Mouse (Mus musculus) intestine, embryonic 14.5 days (tissue): Measurements from ENCODE around the gene Pdss1. TPM values are rescaled to one million over a fixed set of nuclear protein-coding genes. Genes with fewer than 3 reads are reported as not detected.
"Not testable (repeated sequence)": the region's sequence is repeated elsewhere in the genome, so short reads cannot be mapped to it uniquely, and the experiment has no call there.

ENCODE experiments used
- ATAC-seq: fragments of 200-750 bp; cut with Nextera tagmentation; replicated peaks from 2 replicates; pipeline ENCODE4 v1.8.0; 2017; ENCODE audit warnings: low read depth, moderate number of reproducible peaks, moderate TSS enrichment, moderate library complexity; ENCODE audit not compliant: low FRiP score, low TSS enrichment
- DNase-seq: peaks from one replicate; pipeline ENCODE4 v3.0.0-alpha.2; 2018; ENCODE audit warnings: low spot score
- H3K27ac ChIP-seq: fragments of 300-500 bp; sonication (generic); 2 replicates; pipeline ENCODE4 v1.5.1; 2014; ENCODE audit warnings: low read depth, mild to moderate bottlenecking, control low read depth
- H3K27me3 ChIP-seq: fragments of 300-500 bp; sonication (generic); replicated peaks from 2 replicates; pipeline ENCODE4 v1.6.1; 2014; ENCODE audit warnings: low read length, control low read depth; ENCODE audit not compliant: control insufficient read depth, insufficient read depth
- H3K36me3 ChIP-seq: fragments of 300-500 bp; sonication (generic); 2 replicates; pipeline ENCODE4 v1.6.1; 2014; ENCODE audit warnings: low read length, control low read depth; ENCODE audit not compliant: control insufficient read depth, insufficient read depth
- H3K4me1 ChIP-seq: fragments of 300-500 bp; sonication (generic); replicated peaks from 2 replicates; pipeline ENCODE4 v1.6.1; 2014; ENCODE audit warnings: low read length, control low read depth, mixed read lengths; ENCODE audit not compliant: control insufficient read depth, insufficient read depth
- H3K4me2 ChIP-seq: fragments of 300-500 bp; sonication (generic); 2 replicates; pipeline ENCODE4 v1.6.1; 2014; ENCODE audit warnings: low read length
- H3K4me3 ChIP-seq: fragments of 300-500 bp; sonication (generic); 2 replicates; pipeline ENCODE4 v1.5.1; 2014; ENCODE audit warnings: low read depth, low read length, control low read depth, mixed read lengths
- H3K9ac ChIP-seq: fragments of 300-500 bp; sonication (generic); 2 replicates; pipeline ENCODE4 v1.6.1; 2014; ENCODE audit warnings: mild to moderate bottlenecking, low read length
- H3K9me3 ChIP-seq: fragments of 300-500 bp; sonication (generic); 2 replicates; pipeline ENCODE4 v1.6.1; 2016; ENCODE audit warnings: low read length, control low read depth; ENCODE audit not compliant: control insufficient read depth
- whole genome bisulfite sequencing: fragments of 180-500 bp; shearing (Covaris S2); extraction: QIAGEN DNeasy Blood & Tissue Kit; methylation state at CpG from one replicate; pipeline ENCODE4 v1.1.7; 2014; 5-methylcytosine and 5-hydroxymethylcytosine counted together
- polyA plus RNA-seq: library from polyadenylated mRNA; unstranded; fragments of >200 nt; fragmentation: Nextera tagmentation; extraction: Ambion mirVana; gene quantifications from 2 replicates; pipeline ENCODE4 v1.2.1, GENCODE M21; 2014

Gene Pdss1
- polyA plus RNA-seq, 1 experiment from 2014 or later, result 29.6 TPM

GRCm38 (mm10) chr2:22874628-22875027 is 20.7 kb upstream of the Pdss1 start:
- Histone ChIP-seq H3K4me3 (no peak overlapping the region), H3K9ac (no peak overlapping the region), H3K4me1 (no peaks in the 10 kb centered on the region), H3K9me3 (no peaks in the 10 kb centered on the region), H3K27ac (no peak overlapping the region), H3K36me3 (no peaks in the 10 kb centered on the region), H3K4me2 (no peak overlapping the region), H3K27me3 (no peaks in the 10 kb centered on the region)
- WGBS, result 46% methylated on average over 10 of the region's 10 CpGs
- DNase-seq (no peak), ATAC-seq (no peak)

GRCm38 (mm10) chr2:22876614-22877013 is 18.7 kb upstream of the Pdss1 start:
- no peaks in the 10 kb centered on the region for H3K27me3 ChIP-seq
- DNase-seq, result no peak
- H3K9me3 ChIP-seq, result no peaks in the 10 kb centered on the region
- H3K4me3 ChIP-seq, result no peak overlapping the region
- H3K27ac ChIP-seq, result no peak overlapping the region
- H3K4me2 ChIP-seq, result no peak overlapping the region
- no peaks in the 10 kb centered on the region for H3K4me1 ChIP-seq
- WGBS, result 74% methylated on average over 3 of the region's 3 CpGs
- no peak overlapping the region for H3K9ac ChIP-seq
- peak; percentile 76; the same call in 1 of the 2 replicates for ATAC-seq
- no peaks in the 10 kb centered on the region for H3K36me3 ChIP-seq

- no peak overlapping the region for H3K27ac ChIP-seq
- no peaks in the 10 kb centered on the region for H3K9me3 ChIP-seq
- H3K9ac ChIP-seq, result no peak overlapping the region
- no peak overlapping the region for H3K4me3 ChIP-seq
- H3K27me3 ChIP-seq, result no peaks in the 10 kb centered on the region
- DNase-seq (no peak), ATAC-seq (no peak)
- H3K4me2 ChIP-seq, result no peak overlapping the region
- H3K36me3 ChIP-seq, result no peaks in the 10 kb centered on the region
- no peaks in the 10 kb centered on the region for H3K4me1 ChIP-seq
- whole genome bisulfite sequencing, result 19% methylated on average over 1 of the region's 1 CpGs
These were observed 16.5 kb upstream of the Pdss1 start for GRCm38 (mm10) chr2:22878781-22879180.

- not testable (repeated sequence) for DNase-seq, H3K9ac ChIP-seq, H3K36me3 ChIP-seq, ATAC-seq, H3K9me3 ChIP-seq, H3K27ac ChIP-seq, H3K4me3 ChIP-seq, H3K27me3 ChIP-seq, H3K4me2 ChIP-seq, H3K4me1 ChIP-seq
- 83% methylated on average over 3 of the region's 3 CpGs for WGBS
These were observed 14.6 kb upstream of the Pdss1 start for GRCm38 (mm10) chr2:22880726-22881125.

- 27% methylated on average over 9 of the region's 9 CpGs for WGBS
- no peaks in the 10 kb centered on the region for H3K36me3 ChIP-seq
- H3K27ac ChIP-seq, result peak overlapping the region; percentile 70
- no peaks in the 10 kb centered on the region for H3K9me3 ChIP-seq
- ATAC-seq, result peak; percentile 30; the same call in 1 of the 2 replicates
- H3K27me3 ChIP-seq, result no peaks in the 10 kb centered on the region
- peak overlapping the region; percentile 64 for H3K9ac ChIP-seq
- H3K4me3 ChIP-seq, result peak overlapping the region; percentile 94
- DNase-seq, result peak; percentile 59
- no peaks in the 10 kb centered on the region for H3K4me1 ChIP-seq
- peak overlapping the region; percentile 75 for H3K4me2 ChIP-seq
These were observed 415 bp upstream of the Pdss1 start for GRCm38 (mm10) chr2:22894932-22895281.

GRCm38 (mm10) chr2:22903947-22904346 is 8.6 kb downstream of the Pdss1 start:
- Histone ChIP-seq H3K36me3 (peaks cover 50% of the 10 kb centered on the region), H3K27me3 (no peaks in the 10 kb centered on the region), H3K4me3 (no peak overlapping the region), H3K9ac (no peak overlapping the region), H3K27ac (no peak overlapping the region), H3K4me2 (no peak overlapping the region), H3K4me1 (no peaks in the 10 kb centered on the region), H3K9me3 (no peaks in the 10 kb centered on the region)
- ATAC-seq, result no peak
- no peak for DNase-seq
- WGBS, result 95% methylated on average over 3 of the region's 3 CpGs

- no peak overlapping the region for H3K4me3 ChIP-seq
- H3K9me3 ChIP-seq, result no peaks in the 10 kb centered on the region
- no peaks in the 10 kb centered on the region for H3K4me1 ChIP-seq
- WGBS, result 81% methylated on average over 3 of the region's 3 CpGs
- no peak overlapping the region for H3K4me2 ChIP-seq
- H3K27me3 ChIP-seq, result no peaks in the 10 kb centered on the region
- peaks cover 46% of the 10 kb centered on the region for H3K36me3 ChIP-seq
- no peak for ATAC-seq
- no peak overlapping the region for H3K27ac ChIP-seq
- no peak overlapping the region for H3K9ac ChIP-seq
- DNase-seq, result no peak
These were observed 19.1 kb downstream of the Pdss1 start for GRCm38 (mm10) chr2:22914421-22914820.

- WGBS, result 79% methylated on average over 2 of the region's 2 CpGs
- Histone ChIP-seq H3K9ac (no peak overlapping the region), H3K4me3 (no peak overlapping the region), H3K4me1 (no peaks in the 10 kb centered on the region), H3K9me3 (no peaks in the 10 kb centered on the region), H3K36me3 (peaks cover 38% of the 10 kb centered on the region), H3K27me3 (no peaks in the 10 kb centered on the region), H3K27ac (no peak overlapping the region), H3K4me2 (no peak overlapping the region)
- ATAC-seq (no peak), DNase-seq (no peak)
These were observed 23.3 kb downstream of the Pdss1 start for GRCm38 (mm10) chr2:22918651-22919050.

GRCm38 (mm10) chr2:22925911-22926310 is 30.6 kb downstream of the Pdss1 start:
- H3K27ac ChIP-seq, H3K4me2 ChIP-seq, ATAC-seq, H3K9me3 ChIP-seq, H3K9ac ChIP-seq, H3K4me3 ChIP-seq, H3K27me3 ChIP-seq, H3K4me1 ChIP-seq, DNase-seq: not testable (repeated sequence)
- H3K36me3 ChIP-seq, result peaks cover 25% of the 10 kb centered on the region
- 90% methylated on average over 2 of the region's 3 CpGs for WGBS
